Mouse (Mus musculus): ENCODE measurements around the gene Foxp1.

Foxp1 gene

DNA sequence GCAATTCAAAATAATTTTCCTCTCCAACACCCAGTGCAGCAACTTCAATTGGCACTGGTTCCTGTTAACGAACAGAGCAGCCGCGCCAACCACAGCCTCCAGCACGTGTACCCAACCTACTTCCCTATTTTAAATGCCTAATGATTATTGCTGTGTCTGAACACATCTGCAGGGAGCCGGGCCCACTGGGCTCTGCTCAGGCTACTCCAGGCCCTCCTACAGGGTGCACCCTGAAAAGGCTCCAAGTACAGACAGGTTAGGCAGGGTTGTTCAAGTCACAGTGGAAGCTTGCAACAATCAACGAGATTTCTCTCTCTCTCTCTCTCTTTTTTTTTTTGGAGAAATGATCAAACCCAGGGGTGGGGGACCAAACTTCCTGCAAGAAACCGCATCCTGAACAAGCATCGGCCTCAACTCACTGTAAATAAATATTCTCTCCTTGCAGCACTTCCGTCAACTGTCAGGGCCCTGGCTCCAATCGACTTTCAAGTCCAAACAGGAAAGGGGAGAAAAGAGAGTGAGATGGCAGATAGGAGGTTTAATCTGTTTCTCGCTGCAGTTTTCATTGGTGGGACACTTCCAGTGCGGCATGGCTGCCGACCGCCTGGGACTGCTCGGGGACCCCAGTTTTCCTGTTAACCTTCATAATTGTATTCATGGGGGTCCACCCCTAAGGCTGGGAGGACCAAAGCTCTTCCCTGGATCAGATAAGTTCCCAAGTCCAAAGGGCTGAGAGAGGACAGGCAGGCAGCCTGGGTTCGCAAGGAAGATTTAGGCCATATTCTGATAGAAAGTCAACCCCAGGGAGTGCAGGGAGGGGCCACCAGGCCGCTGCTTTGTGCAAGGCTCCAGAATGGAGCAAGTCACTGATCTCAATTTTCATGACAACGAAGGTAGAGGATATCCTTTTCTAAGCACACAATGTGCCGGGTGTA lies 133.5 kb downstream of the Foxp1 start:
- DNase-seq (ENCODE audit: low spot score) = no peak

DNA sequence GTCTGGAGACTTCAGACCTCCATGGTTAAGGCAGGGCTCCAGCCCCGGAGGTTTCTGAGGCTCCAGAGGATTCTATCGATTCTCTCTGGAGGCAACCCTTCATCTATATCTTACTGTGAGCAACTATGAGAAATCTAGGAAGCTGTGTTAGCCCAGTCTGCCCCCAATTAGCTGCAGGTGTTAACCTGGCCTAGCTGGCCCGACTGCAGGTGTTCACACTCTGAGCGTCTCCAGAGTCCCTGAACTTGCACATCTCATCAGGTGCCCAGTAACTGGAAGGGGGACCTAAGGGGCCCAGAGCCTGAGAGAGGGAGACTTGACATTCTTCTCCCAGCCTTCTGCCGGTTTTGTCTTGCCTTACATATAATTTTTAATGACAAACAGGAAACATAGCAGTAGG lies 134.5 kb downstream of the Foxp1 start:
- no peak for DNase-seq (ENCODE audit: low spot score)

DNA sequence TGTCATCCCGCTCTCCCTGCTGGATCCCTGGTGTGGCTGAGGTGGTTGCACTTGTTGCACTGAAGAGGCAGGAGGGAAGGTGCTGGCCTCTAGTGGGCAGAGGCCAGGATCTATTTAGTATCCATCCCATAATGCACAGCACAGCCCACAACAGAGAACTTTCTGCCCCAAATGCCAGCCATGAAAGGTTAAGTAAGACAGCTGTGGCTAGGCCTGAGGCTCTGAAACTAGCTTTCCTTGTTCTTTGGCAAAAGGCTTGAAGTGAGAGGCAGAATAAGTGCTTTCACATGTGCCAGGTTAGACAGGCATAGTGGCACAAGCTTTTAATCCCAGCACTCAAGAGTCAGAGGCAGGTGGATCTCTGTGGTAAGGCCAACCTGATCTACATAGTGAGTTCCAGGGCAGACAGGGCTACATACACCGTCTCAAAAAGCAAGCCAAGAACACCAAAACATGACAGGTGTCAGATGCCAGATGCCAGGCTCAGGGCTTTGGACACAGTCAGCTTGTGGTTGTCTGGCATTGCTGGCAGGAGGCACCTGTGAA lies 137.4 kb downstream of the Foxp1 start:
- DNase-seq (ENCODE audit: low spot score) = no peak

- DNase-seq (ENCODE audit: low spot score) = no peak
Observed at GRCm38 (mm10) chr6:99383846-99384472, 138.6 kb downstream of the Foxp1 start.

GRCm38 (mm10) chr6:99380146-99380545 lies 142.4 kb downstream of the Foxp1 start:
- no peak for DNase-seq (ENCODE audit: low spot score)

DNA sequence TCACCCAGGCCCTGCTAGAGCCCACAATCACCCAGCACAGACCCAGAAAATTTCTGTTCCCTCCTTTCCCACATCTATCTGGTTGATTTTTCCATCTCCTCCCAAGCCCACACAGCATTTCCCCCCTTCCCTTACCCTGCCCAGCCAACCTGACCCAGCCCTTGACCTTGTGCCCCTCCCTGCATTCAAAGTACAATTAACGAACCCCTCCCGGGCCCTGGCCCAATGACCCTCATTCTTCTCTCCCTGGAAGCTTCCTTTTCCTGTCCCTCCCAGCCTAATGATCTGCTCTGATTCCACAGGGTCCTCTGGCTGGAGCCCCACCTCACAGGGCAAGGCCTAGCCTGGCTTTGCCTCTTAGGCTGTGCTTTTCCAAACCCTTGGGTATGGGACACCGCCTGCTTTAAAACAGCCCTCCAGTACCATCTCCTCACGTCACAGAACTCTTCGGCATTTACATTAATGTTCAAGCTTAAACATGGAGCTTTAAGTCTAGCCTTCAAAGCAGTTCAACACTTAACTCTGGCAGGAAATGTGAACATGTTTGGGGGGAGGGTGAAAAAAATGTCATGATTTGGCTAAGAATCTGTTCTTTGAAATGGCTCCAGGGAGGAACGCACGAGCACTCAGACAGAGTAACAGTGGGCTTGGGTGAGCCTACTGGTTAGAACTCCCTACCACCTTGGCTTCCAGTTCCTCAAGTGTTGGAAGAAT lies 143.4 kb downstream of the Foxp1 start:
- no peak for DNase-seq (ENCODE audit: low spot score)

DNA sequence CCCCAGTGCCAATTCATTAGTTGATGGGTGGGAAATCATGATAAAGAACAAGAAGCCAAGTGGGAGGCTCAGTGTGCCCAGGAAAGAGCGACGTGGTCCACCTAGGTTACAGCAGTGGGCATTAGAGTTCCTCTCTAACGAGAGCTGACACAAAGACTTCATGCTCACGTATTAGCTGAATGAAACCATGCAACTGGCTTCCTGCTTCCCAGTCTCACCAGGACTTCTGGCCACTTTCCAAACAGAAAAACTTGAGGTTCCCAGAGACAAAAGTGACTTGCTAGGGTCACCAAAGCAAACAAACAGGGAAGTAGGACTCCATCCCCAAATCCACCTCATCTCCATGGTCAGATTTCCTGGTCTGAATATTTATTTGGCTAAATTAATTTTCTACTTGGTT lies 144.8 kb downstream of the Foxp1 start:
- DNase-seq (ENCODE audit: low spot score) = no peak

GRCm38 (mm10) chr6:99377131-99377530 lies 145.4 kb downstream of the Foxp1 start:
- DNase-seq (ENCODE audit: low spot score) = no peak

- no peak for DNase-seq (ENCODE audit: low spot score)
Observed at GRCm38 (mm10) chr6:99376721-99377120, 145.8 kb downstream of the Foxp1 start.

DNA sequence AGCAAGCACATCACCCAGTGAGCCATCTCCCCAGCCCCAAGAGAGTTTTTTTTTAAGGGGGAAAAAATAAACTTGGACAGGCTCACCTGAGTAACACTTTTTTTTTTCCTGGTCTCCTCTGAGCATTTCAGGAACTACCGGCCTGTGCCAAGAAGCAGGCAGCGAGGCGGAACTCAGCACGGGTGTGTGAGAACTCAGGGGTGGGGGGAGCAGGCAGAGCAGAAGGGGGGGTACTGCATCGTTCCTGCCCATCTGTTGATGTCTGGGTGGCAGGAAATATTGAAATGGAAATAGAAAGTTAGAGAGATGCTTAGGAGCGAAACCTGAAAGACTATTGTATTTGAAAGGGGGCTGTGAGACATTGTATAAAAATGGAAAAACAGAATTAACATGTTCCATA lies 146.7 kb downstream of the Foxp1 start:
- no peak for DNase-seq (ENCODE audit: low spot score)

DNA sequence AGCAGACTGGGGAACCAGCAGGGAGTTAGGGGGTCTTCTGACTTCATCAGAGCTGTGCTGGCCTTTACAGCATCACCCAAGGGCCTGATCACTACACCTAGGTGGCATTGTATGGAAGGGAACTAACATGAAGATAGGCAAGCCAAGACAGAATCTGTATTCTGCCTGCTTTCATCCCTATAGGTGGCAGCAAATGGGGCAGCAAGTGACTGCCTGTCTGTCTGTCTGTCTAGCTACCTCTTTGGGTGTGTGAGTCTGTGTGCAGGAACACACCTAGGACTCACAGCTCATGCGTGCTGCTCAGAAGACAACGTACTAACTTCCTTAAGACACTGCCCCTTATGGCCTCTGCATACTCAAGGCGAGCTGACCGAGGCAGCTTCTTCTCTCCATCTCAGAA lies 147.1 kb downstream of the Foxp1 start:
- no peak for DNase-seq (ENCODE audit: low spot score)

DNA sequence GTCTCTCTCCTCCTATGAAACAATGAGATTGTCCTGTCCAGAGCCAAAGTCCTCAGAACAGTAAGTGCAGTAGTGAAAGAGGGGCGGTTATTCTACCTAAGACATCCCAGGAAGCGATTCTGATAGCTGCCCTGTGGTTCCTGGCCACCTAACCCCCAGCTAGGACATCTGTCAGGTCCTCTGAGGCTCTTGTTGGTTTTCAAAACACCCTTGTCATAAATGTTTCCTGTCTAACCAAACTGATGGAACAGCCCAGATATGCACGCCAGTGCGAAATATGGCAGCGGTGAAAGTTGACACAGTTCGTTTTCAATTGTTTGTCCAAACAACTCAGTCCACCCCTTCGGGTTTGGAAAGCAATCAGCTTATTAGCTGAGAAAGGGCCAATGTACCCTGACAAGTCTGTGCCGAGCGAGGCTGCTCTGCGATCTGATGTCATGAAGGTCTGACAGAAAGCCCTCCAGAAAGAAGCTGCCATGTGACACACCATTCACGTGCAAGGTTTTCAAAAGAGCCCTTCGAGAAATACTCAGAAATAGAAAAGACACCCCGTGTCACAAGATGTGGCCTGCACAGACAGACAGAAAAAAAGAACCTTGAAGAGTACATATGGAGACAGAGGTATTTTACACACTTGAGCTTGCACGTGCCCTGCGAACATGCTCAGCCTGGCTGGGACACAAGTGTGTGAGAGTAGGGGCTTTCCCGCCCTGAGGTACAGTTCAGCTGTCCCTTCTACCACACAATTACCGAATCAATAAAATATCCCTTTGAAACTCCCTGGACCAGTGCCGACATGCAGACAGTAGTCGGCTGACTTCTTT lies 147.9 kb downstream of the Foxp1 start:
- DNase-seq (ENCODE audit: low spot score) = no peak

GRCm38 (mm10) chr6:99372427-99372826 lies 150.1 kb downstream of the Foxp1 start:
- no peak for DNase-seq (ENCODE audit: low spot score)

DNA sequence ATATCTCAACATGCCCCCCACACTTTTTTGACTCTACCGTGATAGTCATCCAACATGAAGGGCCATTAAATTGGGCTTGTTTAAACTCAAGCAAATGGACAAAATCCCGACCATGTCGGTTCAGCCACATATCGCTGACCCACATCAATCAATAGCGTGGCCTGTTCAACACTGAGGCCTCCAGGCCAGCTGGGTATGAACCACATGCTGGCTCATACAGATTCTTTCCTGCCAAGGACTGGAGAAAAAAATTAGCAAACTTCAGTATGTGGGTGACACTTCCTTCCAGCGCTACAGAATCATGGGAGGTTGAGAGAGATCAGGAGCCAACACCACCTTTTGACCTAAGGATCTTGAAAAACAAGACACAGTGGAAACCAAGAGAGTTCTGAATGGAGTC lies 150.5 kb downstream of the Foxp1 start:
- DNase-seq (ENCODE audit: low spot score) = no peak

DNA sequence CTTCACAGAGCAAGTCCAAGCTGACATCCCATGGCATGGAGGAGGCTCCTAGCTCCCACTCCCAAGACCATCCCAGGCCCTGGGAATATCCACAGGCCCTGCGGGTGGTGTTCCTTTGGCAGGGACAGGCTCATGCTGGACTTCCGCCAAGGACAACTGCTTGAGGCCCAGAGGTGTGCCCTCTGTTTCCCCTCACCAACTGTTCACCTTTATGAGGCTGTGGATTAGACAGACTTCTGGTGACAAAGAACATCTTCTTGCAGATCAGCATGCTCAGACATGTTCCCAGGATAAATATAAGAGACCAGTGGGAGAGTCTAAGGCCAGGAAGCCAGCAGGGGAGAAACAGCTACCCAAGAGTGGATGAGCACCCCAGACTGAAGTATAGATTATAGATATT lies 152.6 kb downstream of the Foxp1 start:
- DNase-seq (ENCODE audit: low spot score) = no peak

- no peak for DNase-seq (ENCODE audit: low spot score)
Observed at GRCm38 (mm10) chr6:99369156-99369555, 153.4 kb downstream of the Foxp1 start.

- no peak for DNase-seq (ENCODE audit: low spot score)
Observed at GRCm38 (mm10) chr6:99368118-99368753, 154.3 kb downstream of the Foxp1 start.

- DNase-seq (ENCODE audit: low spot score) = peak; percentile 32
Observed at GRCm38 (mm10) chr6:99364545-99364944, 158.0 kb downstream of the Foxp1 start.

DNA sequence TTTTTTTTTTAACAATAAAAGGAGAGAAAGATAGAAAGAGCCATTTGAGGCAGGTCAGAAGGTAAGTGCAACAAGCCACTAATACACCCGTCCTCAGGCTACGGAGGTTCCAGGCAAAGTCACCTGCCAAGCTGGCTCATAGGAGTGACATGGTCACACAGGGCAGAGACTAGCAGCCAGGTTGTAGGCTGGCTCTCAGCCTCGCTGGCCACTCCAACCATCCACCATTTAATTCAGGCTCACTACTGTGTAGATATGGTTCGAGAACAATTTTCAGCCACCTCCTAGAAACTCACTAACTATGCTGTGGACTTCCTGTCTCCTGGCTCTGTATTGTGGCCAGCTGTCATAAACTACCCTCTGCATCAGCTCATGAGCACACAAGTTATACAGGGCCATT lies 161.9 kb downstream of the Foxp1 start:
- no peak for DNase-seq (ENCODE audit: low spot score)

DNA sequence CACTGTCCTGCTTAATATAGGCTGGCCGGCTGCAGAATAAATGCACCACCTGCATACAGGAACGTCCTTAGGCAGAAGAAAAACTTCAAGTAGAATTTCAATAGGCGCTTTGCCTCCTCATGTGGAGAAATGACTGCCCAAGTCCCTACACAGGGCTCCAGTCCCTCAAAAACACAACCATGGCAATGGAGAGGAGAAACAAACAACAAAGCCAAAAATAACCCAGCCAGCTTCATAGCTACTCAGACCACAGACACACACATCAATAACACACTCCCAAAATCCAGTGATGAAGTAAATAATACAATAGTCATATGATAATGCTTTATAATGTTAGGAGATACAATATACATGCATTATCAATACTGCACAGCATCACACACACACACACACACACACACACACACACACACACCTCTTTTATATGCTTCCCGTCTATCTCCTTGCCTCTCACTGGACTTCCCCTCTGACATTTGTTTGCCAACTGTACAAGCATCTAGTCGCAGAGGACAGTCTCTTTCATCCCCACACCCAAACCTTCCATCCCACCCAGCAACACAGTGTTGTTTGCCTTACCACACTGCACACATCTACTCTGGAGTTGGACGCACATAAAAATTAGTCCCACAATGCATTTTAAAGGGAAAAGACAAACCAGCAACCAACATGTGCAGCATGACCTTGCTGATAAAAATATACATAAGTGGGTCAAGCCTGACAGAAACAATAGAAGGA lies 162.6 kb downstream of the Foxp1 start:
- no peak for DNase-seq (ENCODE audit: low spot score)
